Mouse (Mus musculus) midbrain, embryonic 10.5 days (tissue): ENCODE data around the gene Dmrta2. TPM values are rescaled to one million over a fixed set of nuclear protein-coding genes. Genes with fewer than 3 reads are reported as not detected.

Experiments used
- DNase-seq: peaks from one replicate; pipeline ENCODE4 v3.0.0-alpha.2; 2017; ENCODE audit warnings: low spot score
- H3K27ac ChIP-seq: fragments of 300-500 bp; sonication (generic); replicated peaks from 2 replicates; pipeline ENCODE4 v1.5.1; 2016; ENCODE audit warnings: mild to moderate bottlenecking
- H3K27me3 ChIP-seq: fragments of 300-500 bp; sonication (generic); 2 replicates; pipeline ENCODE4 v1.6.1; 2016; ENCODE audit warnings: low read depth, mild to moderate bottlenecking; ENCODE audit not compliant: poor library complexity, severe bottlenecking
- H3K36me3 ChIP-seq: fragments of 300-500 bp; sonication (generic); 2 replicates; pipeline ENCODE4 v1.6.1; 2016; ENCODE audit warnings: mild to moderate bottlenecking, moderate library complexity
- H3K4me1 ChIP-seq: fragments of 300-500 bp; sonication (generic); 2 replicates; pipeline ENCODE4 v1.6.1; 2016
- H3K4me3 ChIP-seq: fragments of 300-500 bp; sonication (generic); 2 replicates; pipeline ENCODE4 v1.5.1; 2016; ENCODE audit warnings: mild to moderate bottlenecking, moderate library complexity
- H3K9me3 ChIP-seq: fragments of 300-500 bp; sonication (generic); replicated peaks from 2 replicates; pipeline ENCODE4 v1.6.1; 2016; ENCODE audit warnings: mild to moderate bottlenecking
- WGBS: fragments of 180-500 bp; shearing (Covaris S2); methylation state at CpG from one replicate; pipeline ENCODE4 v1.1.7; 2016; 5-methylcytosine and 5-hydroxymethylcytosine counted together
- polyA plus RNA-seq: library from polyadenylated mRNA; unstranded; fragments of >200 nt; fragmentation: Nextera tagmentation; extraction: Ambion mirVana; gene quantifications from 2 replicates; pipeline ENCODE4 v1.2.1, GENCODE M21; 2016

Dmrta2 gene
- polyA plus RNA-seq = 2.3 and 2.4 TPM in 2 replicates

DNA sequence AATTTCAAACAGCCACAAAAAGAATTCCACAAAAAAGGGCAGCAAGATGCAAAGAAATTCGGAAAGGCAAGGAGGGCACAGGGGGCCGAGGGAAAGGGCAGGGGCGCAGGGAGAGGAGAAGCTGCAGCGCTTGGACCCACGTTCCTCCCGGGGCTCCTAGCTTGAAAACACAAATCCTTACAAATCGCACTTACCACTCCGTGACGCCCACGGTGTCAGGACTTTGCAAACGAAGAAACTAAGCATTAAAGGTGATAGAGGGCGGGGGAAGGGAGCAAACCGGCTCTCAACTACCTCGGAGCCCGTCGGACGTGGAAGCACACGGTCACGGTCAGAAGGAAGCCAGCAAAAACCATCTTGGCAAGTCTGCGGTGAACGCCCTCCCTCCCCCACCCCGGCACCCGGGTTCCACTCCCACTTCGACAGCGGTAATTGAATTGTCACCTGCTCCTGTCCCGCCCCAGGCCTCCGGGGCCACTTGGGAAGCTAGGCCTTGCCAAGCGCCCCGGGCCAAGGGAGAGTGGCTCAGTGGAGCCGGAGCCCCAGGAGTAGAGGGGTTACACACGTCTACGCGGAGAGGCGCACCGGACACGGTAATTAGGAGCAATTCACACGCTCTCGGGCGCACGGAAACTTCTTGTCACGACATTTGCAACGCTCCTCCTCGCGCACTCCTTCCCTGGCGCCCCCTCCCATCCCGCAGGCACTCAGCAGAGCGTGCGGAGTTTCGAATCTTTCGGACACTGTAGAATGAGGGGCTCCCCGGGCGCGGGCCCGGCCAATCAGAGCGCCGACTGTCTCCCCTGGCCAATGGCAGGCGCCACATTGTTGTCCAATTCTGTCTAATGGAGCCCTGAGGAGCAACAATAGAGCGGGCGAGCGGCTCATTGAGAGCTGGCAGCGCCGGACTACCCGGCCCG lies at the start of gene Dmrta2:
Gene Dmrta2 (plus strand): TSS at position 906 of the 920 bp plus-strand sequence.
- WGBS = under 1% methylated on average over 64 of the region's 64 CpGs
- Histone ChIP-seq H3K36me3 (peaks cover 18% of the 10 kb centered on the region), H3K4me1 (peaks cover 56% of the 10 kb centered on the region), H3K27ac (peak within 1 kb of the TSS; percentile 84), H3K27me3 (peaks cover 100% of the 10 kb centered on the region), H3K4me3 (peak within 1 kb of the TSS; percentile 63), H3K9me3 (no peaks in the 10 kb centered on the region)
- DNase-seq = peak; percentile 93

DNA sequence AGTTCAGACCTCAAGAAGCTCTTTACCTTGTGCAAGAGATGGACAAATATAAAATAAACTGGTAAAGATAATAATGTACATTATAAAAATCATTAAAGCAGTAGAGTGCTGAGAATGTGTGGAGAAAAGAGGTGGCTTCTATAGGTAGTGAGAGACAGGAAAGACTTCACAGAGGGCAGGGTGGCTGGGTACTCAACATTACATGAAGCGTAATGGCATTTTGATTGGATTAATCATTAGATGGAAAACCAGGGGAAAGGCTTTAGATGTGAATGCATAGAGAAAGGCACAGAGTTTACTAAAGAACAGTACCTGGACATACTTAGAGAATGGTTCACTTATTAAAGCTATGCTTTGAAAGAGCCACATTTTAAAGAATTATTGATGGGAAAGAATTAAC lies 48.8 kb upstream of the Dmrta2 start:
- H3K4me3 ChIP-seq = no peak overlapping the region

DNA sequence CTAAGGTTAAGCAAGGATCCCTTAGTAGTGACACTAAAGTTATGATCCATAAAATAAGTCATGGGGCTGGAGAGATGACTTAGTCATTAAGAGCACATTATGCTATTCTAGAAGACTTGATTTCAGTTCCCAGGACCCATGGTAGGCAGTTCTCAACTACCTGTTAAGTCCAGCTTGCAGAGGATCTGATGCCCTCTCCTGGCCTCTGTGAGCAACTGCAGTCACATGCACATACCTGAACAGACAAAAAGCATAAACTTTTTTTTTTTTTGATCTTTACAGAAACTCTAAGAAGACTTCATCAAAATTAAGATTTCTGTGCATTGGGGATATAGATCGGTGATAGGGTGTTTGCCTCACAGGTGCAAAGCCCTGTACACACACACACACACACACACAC lies 47.4 kb upstream of the Dmrta2 start:
- no peak for DNase-seq
- Histone ChIP-seq H3K27ac (no peak overlapping the region), H3K4me1 (no peaks in the 10 kb centered on the region), H3K9me3 (no peaks in the 10 kb centered on the region), H3K27me3 (no peaks in the 10 kb centered on the region), H3K36me3 (peaks cover 2% of the 10 kb centered on the region; the same call in 1 of the 2 replicates), H3K4me3 (no peak overlapping the region)
- WGBS = 80% methylated on average over 1 of the region's 1 CpGs

More for the DNA sequence above, 48.8 kb upstream of the Dmrta2 start:
- Histone ChIP-seq H3K36me3 (no peaks in the 10 kb centered on the region), H3K4me1 (no peaks in the 10 kb centered on the region), H3K9me3 (no peaks in the 10 kb centered on the region), H3K27ac (no peak overlapping the region), H3K27me3 (no peaks in the 10 kb centered on the region)
- no peak for DNase-seq
- 96% methylated on average over 1 of the region's 1 CpGs for WGBS

DNA sequence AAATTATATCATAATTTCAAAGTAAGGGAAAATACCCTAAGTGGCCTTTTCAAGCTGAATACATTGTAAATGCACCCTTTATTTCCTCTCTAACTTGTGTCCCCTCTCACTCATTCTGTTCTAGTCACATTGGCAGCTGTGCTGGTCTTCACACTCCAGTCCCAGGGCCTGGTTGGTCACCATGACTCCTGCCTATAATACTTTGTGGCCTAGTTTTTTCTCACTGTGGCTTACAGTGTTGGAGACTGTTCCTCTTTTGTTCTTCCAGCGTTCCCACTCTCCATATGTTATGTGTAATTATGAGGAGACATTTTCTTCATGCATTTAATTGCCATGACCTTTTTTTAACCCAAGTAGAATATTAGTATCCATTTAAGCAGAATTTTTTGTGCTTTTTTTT lies 46.9 kb upstream of the Dmrta2 start:
- peaks cover 4% of the 10 kb centered on the region; the same call in 1 of the 2 replicates for H3K36me3 ChIP-seq
- 96% methylated on average over 1 of the region's 1 CpGs for WGBS
- no peaks in the 10 kb centered on the region for H3K4me1 ChIP-seq
- no peak overlapping the region for H3K27ac ChIP-seq
- no peak overlapping the region for H3K4me3 ChIP-seq
- DNase-seq = no peak
- no peaks in the 10 kb centered on the region for H3K27me3 ChIP-seq
- H3K9me3 ChIP-seq = no peaks in the 10 kb centered on the region

DNA sequence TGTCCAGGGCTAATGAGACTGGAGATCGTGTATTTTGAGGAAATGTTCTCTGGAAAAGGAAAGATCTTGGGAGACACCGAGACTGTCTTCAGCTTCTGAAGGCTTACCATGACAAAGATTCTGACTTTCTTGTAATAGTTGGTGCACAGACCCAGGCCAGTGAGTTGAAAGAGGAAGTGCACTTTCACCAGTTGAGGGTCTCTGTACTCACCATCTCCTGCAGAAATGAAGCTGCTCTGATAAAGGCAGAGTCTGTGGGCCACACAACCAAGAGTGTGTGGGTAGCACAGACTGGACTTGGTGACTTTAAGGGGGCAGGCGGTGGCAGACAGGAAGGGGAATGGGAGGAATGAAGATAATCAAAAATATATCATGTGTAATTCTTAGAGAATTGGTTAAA lies 41.3 kb upstream of the Dmrta2 start:
- Histone ChIP-seq H3K4me3 (no peak overlapping the region), H3K9me3 (no peaks in the 10 kb centered on the region), H3K27ac (no peak overlapping the region), H3K36me3 (peaks cover 7% of the 10 kb centered on the region; the same call in 1 of the 2 replicates), H3K4me1 (peaks cover 12% of the 10 kb centered on the region), H3K27me3 (no peaks in the 10 kb centered on the region)
- WGBS = 95% methylated on average over 3 of the region's 3 CpGs
- no peak for DNase-seq

DNA sequence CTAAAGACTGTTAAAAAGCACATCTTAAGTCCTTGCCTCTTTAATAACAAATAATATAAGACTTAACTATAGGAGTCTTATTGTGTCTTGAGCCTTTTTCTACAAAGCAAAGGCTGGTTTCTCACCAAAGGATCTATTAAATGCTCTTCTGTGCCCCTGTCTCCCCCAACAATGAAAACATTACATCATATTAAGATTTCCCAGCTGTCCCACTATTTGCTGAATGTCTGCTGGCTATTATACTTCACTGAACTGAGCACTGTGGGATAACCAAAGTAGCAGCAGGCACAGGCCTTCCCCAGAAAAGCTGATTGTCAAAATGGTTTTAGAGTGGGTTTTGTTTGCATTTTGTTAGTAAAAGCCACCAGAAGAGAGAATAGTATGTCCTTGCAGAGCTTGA lies 38.6 kb upstream of the Dmrta2 start:
- Histone ChIP-seq H3K27ac (peak overlapping the region; percentile 28), H3K27me3 (no peaks in the 10 kb centered on the region), H3K4me1 (peaks cover 12% of the 10 kb centered on the region), H3K4me3 (no peak overlapping the region), H3K9me3 (no peaks in the 10 kb centered on the region), H3K36me3 (peaks cover 7% of the 10 kb centered on the region; the same call in 1 of the 2 replicates)
- no peak for DNase-seq

DNA sequence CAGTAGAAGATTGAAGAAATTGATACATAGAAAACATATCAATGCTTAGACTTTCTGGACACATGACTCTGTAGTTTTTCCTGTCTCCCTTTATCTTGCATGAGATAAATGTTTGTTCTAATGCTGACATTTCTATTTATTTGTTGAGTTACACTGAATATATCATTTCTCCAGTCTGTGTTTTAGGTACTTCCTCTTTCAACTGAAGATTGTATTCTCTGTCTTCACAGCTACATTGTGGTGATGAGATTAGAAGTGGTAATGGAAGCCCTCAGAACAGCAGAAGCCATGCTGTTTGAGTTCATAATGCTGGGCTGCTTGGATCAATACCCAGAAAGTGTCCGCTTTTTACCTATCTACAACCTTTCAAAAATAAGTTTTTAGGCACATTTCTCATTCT lies 32.3 kb upstream of the Dmrta2 start:
- 94% methylated on average over 1 of the region's 1 CpGs for WGBS
- H3K27ac ChIP-seq = no peak overlapping the region
- H3K4me3 ChIP-seq = no peak overlapping the region
- no peaks in the 10 kb centered on the region for H3K4me1 ChIP-seq
- H3K36me3 ChIP-seq = no peaks in the 10 kb centered on the region
- no peak for DNase-seq
- H3K27me3 ChIP-seq = no peaks in the 10 kb centered on the region
- no peaks in the 10 kb centered on the region for H3K9me3 ChIP-seq

DNA sequence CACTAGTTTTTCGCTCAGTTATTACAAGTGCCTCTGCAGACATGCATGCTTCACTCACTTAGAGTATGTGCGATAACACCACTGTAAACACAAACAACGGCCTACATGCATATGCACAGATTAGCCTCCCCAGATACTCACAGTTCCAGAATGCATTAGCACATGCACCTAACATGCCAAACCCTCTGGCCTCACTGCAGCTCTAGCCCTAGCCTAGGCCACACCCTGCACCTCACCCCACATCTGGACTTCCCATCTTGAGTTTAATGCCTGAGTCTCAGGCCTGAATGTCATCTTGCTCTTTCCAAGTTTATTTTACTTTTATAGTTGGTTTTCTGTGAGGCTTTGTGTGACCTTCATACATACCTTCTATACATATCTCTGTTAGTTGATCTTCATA lies 28.5 kb upstream of the Dmrta2 start:
- DNase-seq = no peak
- WGBS = 93% methylated on average over 3 of the region's 3 CpGs
- Histone ChIP-seq H3K4me3 (no peak overlapping the region), H3K36me3 (no peaks in the 10 kb centered on the region), H3K9me3 (no peaks in the 10 kb centered on the region), H3K27ac (no peak overlapping the region), H3K4me1 (no peaks in the 10 kb centered on the region), H3K27me3 (no peaks in the 10 kb centered on the region)

DNA sequence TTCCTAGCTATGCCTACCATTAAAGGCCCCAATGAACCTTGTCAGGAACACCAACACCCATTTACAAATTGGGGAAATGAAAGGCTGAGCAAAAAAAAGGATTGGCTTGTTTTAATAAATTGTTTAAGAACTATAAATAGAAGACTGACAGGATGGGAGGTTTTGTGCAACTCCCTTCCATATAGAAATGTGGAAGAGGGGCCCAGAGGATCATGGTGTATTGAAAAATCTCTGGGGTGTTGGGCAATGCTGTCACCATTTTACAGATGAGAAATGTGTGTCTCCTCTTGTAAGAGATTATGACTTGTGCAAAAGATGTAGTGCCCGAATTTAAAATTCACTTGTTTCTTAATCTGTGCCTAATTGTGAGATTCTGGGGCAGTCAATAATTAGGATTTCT lies 24.3 kb upstream of the Dmrta2 start:
- H3K4me3 ChIP-seq = no peak overlapping the region
- 76% methylated on average over 1 of the region's 1 CpGs for WGBS
- no peak overlapping the region for H3K27ac ChIP-seq
- no peaks in the 10 kb centered on the region for H3K36me3 ChIP-seq
- no peak for DNase-seq
- H3K4me1 ChIP-seq = no peaks in the 10 kb centered on the region
- no peaks in the 10 kb centered on the region for H3K27me3 ChIP-seq
- H3K9me3 ChIP-seq = no peaks in the 10 kb centered on the region

DNA sequence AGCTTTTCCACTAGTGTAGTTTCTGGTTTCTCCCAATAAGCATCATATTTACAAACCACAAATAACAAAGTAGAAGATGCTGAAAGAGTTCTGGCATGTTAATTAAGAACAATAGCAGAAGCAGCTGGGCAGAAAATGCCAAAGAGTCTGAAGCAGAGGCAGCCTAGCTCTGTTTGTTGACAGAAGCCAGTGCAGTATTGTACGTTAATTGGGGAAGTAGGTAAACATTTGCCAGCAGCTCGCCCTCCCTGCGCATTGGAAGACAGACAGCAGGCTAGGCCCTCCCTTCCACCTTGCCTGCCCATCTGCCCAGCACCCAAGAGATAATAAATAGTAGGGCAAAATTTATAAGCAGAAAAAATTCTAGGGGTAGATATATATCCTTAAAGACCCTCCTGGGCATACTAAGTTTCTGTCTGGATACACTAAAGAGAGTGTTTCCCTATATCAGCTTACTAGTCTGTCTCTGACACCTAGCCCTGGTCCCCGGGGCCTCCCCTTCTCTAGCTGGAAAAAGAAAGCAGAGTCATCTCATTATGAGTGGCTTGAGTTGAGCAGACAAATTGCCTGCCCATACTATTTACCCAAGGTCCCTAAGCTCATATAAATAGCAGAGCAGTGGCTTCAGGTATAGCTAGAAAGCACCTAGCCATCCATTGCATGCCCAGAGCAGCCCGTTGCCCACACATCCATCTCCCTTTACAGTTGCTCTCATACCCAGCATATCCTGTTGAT lies 17.5 kb upstream of the Dmrta2 start:
- H3K4me3 ChIP-seq = no peak overlapping the region
- H3K27me3 ChIP-seq = no peaks in the 10 kb centered on the region
- DNase-seq = no peak
- peaks cover 4% of the 10 kb centered on the region; the same call in 1 of the 2 replicates for H3K4me1 ChIP-seq
- H3K36me3 ChIP-seq = peaks cover 6% of the 10 kb centered on the region; the same call in 1 of the 2 replicates
- no peak overlapping the region for H3K27ac ChIP-seq
- WGBS = 77% methylated on average over 5 of the region's 5 CpGs
- no peaks in the 10 kb centered on the region for H3K9me3 ChIP-seq

DNA sequence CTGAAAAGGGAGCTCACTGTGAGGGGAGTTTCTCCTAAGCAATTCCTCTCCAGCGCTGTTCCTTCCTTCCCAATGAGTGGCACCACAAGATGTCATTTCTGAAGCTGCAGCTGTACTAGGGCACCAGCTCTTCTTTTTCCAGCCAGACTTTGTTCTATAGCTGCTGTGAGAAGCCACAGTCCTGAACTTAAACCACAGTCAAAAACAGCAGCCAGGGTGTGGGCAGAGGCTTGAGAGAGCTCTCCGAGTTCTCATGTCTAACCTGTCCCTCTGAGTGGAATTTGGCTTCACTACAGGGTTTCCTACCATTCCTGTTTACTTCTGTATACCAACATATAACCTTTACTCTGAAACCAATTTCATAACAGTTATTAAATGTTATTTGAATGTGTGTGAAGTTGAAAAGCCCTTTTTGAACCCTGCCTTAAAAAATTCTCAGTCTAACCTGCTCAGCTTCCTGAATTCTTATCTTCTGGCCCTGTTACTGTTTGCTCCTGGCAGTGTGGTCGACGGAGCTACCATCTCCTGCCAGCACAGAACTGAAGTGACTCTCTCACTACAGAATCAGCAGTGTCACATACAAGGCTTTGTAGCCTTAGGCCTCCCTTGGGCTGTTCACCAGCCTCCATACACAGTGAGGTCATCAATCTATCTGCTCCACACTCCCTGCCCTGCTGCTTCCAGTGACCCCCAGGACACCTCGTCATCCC lies 14.1 kb upstream of the Dmrta2 start:
- H3K9me3 ChIP-seq = no peaks in the 10 kb centered on the region
- no peak overlapping the region for H3K27ac ChIP-seq
- peaks cover 4% of the 10 kb centered on the region; the same call in 1 of the 2 replicates for H3K4me1 ChIP-seq
- DNase-seq = no peak
- no peak overlapping the region for H3K4me3 ChIP-seq
- H3K36me3 ChIP-seq = peaks cover 6% of the 10 kb centered on the region; the same call in 1 of the 2 replicates
- peaks cover 3% of the 10 kb centered on the region; the same call in 1 of the 2 replicates for H3K27me3 ChIP-seq
- 93% methylated on average over 5 of the region's 5 CpGs for WGBS

DNA sequence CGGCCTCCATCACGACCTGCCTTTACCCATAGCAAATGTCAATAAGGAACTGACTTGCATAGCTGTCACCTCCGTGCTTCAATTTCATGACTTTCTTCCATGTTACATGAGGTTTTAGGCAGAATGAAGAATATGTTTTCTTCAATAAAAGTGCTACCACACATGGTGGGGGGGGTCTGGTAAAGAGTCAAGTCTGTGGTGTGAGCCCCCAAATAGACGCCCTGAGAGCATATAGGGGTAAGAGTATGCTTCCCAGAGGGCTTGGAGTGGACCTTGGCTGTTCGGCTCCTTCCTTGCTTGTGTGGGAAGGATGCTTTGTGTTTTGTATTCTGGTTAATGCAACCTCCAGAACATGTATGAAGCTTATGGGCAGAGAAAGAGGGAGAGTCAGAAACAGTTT lies 8.3 kb upstream of the Dmrta2 start:
- H3K9me3 ChIP-seq = no peaks in the 10 kb centered on the region
- no peak overlapping the region for H3K4me3 ChIP-seq
- 87% methylated on average over 5 of the region's 5 CpGs for WGBS
- peaks cover 10% of the 10 kb centered on the region for H3K4me1 ChIP-seq
- no peak for DNase-seq
- peaks cover 61% of the 10 kb centered on the region for H3K27me3 ChIP-seq
- H3K36me3 ChIP-seq = no peaks in the 10 kb centered on the region
- H3K27ac ChIP-seq = no peak overlapping the region
